Mouse (Mus musculus): ENCODE measurements around the gene Abca17.

Abca17 gene

GRCm38 (mm10) chr17:24346831-24347230 lies 4.0 kb downstream of the Abca17 start:
- DNase-seq (ENCODE audit: low spot score in 2 of 2) = no peak

- DNase-seq (ENCODE audit: low spot score in 2 of 2) = no peak
These were observed 6.2 kb downstream of the Abca17 start for GRCm38 (mm10) chr17:24344672-24345071.

GRCm38 (mm10) chr17:24327656-24328055 lies 23.2 kb downstream of the Abca17 start:
- no peak for DNase-seq (ENCODE audit: low spot score in 2 of 2)

- no peak for DNase-seq (ENCODE audit: low spot score in 2 of 2)
These were observed 25.8 kb downstream of the Abca17 start for GRCm38 (mm10) chr17:24325051-24325450.

GRCm38 (mm10) chr17:24320826-24321225 lies 30.0 kb downstream of the Abca17 start:
- DNase-seq (ENCODE audit: low spot score in 2 of 2) = no peak

GRCm38 (mm10) chr17:24307500-24307899 lies 43.4 kb downstream of the Abca17 start:
- peak in 1 of 2 experiments; percentile 28 for DNase-seq (ENCODE audit: low spot score in 2 of 2)

GRCm38 (mm10) chr17:24300651-24301050 lies 50.2 kb downstream of the Abca17 start:
- DNase-seq (ENCODE audit: low spot score in 2 of 2) = no peak

GRCm38 (mm10) chr17:24289338-24289737 lies 61.5 kb downstream of the Abca17 start:
- DNase-seq (ENCODE audit: low spot score in 2 of 2) = no peak

- no peak for DNase-seq (ENCODE audit: low spot score in 2 of 2)
These were observed 62.4 kb downstream of the Abca17 start for GRCm38 (mm10) chr17:24288477-24288876.

GRCm38 (mm10) chr17:24285680-24286079 lies 65.2 kb downstream of the Abca17 start:
- no peak for DNase-seq (ENCODE audit: low spot score in 2 of 2)

- DNase-seq (ENCODE audit: low spot score in 2 of 2) = no peak
These were observed 67.5 kb downstream of the Abca17 start for GRCm38 (mm10) chr17:24283266-24283818.

- DNase-seq (ENCODE audit: low spot score in 2 of 2) = no peak
These were observed 68.2 kb downstream of the Abca17 start for GRCm38 (mm10) chr17:24282637-24283036.

GRCm38 (mm10) chr17:24279907-24280306 lies 71.0 kb downstream of the Abca17 start:
- no peak for DNase-seq (ENCODE audit: low spot score in 2 of 2)

- no peak for DNase-seq (ENCODE audit: low spot score in 2 of 2)
These were observed 83.7 kb downstream of the Abca17 start for GRCm38 (mm10) chr17:24267133-24267532.

GRCm38 (mm10) chr17:24264766-24265165 lies 86.1 kb downstream of the Abca17 start:
- no peak for DNase-seq (ENCODE audit: low spot score in 2 of 2)

GRCm38 (mm10) chr17:24260516-24260915 lies 90.4 kb downstream of the Abca17 start:
- DNase-seq (ENCODE audit: low spot score in 2 of 2) = no peak

GRCm38 (mm10) chr17:24259702-24260101 lies 91.2 kb downstream of the Abca17 start:
- no peak for DNase-seq (ENCODE audit: low spot score in 2 of 2)

- no peak for DNase-seq (ENCODE audit: low spot score in 2 of 2)
These were observed 91.9 kb downstream of the Abca17 start for GRCm38 (mm10) chr17:24258981-24259380.

GRCm38 (mm10) chr17:24252329-24252728 lies 98.5 kb downstream of the Abca17 start:
- no peak for DNase-seq (ENCODE audit: low spot score in 2 of 2)

GRCm38 (mm10) chr17:24251320-24252069 lies 99.4 kb downstream of the Abca17 start, which contains the start of gene Ccnf:
Ccnf (minus strand) TSS chr17:24251484.
- peak; percentile 97 for DNase-seq (ENCODE audit: low spot score in 2 of 2)

- no peak for DNase-seq (ENCODE audit: low spot score in 2 of 2)
These were observed 99.9 kb downstream of the Abca17 start for GRCm38 (mm10) chr17:24250988-24251319.

- no peak for DNase-seq (ENCODE audit: low spot score in 2 of 2)
These were observed 102.2 kb downstream of the Abca17 start for GRCm38 (mm10) chr17:24248641-24249040.

GRCm38 (mm10) chr17:24244061-24244460 lies 106.8 kb downstream of the Abca17 start:
- DNase-seq (ENCODE audit: low spot score in 2 of 2) = no peak

All from spleen, postnatal 4 days (tissue).